Mouse (Mus musculus) heart, embryonic 15.5 days (tissue): ENCODE results near the gene Ino80d. TPM values are rescaled to one million over a fixed set of nuclear protein-coding genes. Genes with fewer than 3 reads are reported as not detected.

Source experiments
- ATAC-seq: fragments of 200-750 bp; cut with Nextera tagmentation; replicated peaks from 2 replicates; pipeline ENCODE4 v1.8.0; 2017; ENCODE audit warnings: low read depth, moderate TSS enrichment; ENCODE audit not compliant: insufficient number of reproducible peaks, insufficient read depth, low FRiP score
- H3K27ac ChIP-seq: fragments of 300-500 bp; sonication (generic); 2 replicates; pipeline ENCODE4 v1.5.1; 2015; ENCODE audit warnings: mild to moderate bottlenecking, inconsistent platforms
- H3K27me3 ChIP-seq: fragments of 300-500 bp; sonication (generic); 2 replicates; pipeline ENCODE4 v1.6.1; 2015; ENCODE audit warnings: inconsistent platforms
- H3K36me3 ChIP-seq: fragments of 300-500 bp; sonication (generic); 2 replicates; pipeline ENCODE4 v1.6.1; 2015; ENCODE audit warnings: mild to moderate bottlenecking, inconsistent platforms
- H3K4me1 ChIP-seq: fragments of 300-500 bp; sonication (generic); replicated peaks from 2 replicates; pipeline ENCODE4 v1.6.1; 2015; ENCODE audit warnings: inconsistent platforms
- H3K4me2 ChIP-seq: fragments of 300-500 bp; sonication (generic); 2 replicates; pipeline ENCODE4 v1.6.1; 2015; ENCODE audit warnings: inconsistent platforms, mild to moderate bottlenecking, moderate library complexity
- H3K4me3 ChIP-seq: fragments of 300-500 bp; sonication (generic); 2 replicates; pipeline ENCODE4 v1.5.1; 2015; ENCODE audit warnings: mild to moderate bottlenecking, inconsistent platforms
- H3K9ac ChIP-seq: fragments of 300-500 bp; sonication (generic); 2 replicates; pipeline ENCODE4 v1.6.1; 2015; ENCODE audit warnings: mild to moderate bottlenecking, inconsistent platforms
- H3K9me3 ChIP-seq: fragments of 300-500 bp; sonication (generic); replicated peaks from 2 replicates; pipeline ENCODE4 v1.6.1; 2016; ENCODE audit warnings: inconsistent platforms
- WGBS: fragments of 180-500 bp; shearing (Covaris S2); methylation state at CpG from one replicate; pipeline ENCODE4 v1.1.7; 2015; ENCODE audit warnings: mixed read lengths; 5-methylcytosine and 5-hydroxymethylcytosine counted together
- polyA plus RNA-seq: library from polyadenylated mRNA; unstranded; fragments of >200 nt; fragmentation: Nextera tagmentation; extraction: Ambion mirVana; gene quantifications from 2 replicates; pipeline ENCODE4 v1.2.1, GENCODE M21; 2015

Ino80d gene
- polyA plus RNA-seq, 1 experiment from 2014 or later = 7.1 TPM

DNA sequence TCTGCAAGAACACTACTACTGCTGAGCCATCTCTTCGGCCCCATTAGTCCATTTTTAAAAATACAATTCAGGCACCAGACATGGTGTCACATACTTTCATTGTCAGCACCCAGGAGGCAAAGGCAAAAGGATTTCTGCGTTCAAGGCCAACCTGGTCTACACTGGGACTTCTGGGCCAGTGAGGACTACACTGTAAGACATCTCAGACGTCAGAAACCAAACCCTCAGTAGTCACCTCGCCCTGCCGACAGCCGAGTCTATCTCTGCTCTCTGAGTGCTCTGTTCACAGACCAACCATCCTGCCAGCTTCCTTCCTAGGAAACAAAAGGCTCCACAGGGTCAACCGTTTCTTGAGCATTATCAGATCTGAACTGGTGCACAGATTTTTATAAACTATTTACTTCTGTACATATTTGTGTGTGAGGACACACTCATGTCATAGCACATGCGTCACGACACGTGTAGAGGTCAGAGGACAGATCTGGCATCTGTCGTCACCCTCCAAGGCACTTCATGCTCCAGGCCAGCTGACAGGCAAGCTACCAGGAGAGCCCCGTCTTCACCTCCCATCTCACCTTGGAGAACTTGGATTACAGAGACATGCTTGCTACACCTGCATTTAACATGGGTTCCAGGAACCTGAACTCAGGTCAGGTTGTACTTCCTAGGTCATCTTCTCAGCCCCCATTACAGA is 11.6 kb downstream of the Ino80d start:
- H3K4me1 ChIP-seq = peaks cover 18% of the 10 kb centered on the region
- H3K9ac ChIP-seq = no peak overlapping the region
- WGBS = 58% methylated on average over 12 of the region's 12 CpGs
- no peak for ATAC-seq
- 0 out of 2 replicates have a peak overlapping the region, but pooled peaks have one; percentile 17 for H3K27ac ChIP-seq
- no peak overlapping the region for H3K4me2 ChIP-seq
- H3K27me3 ChIP-seq = no peaks in the 10 kb centered on the region
- H3K9me3 ChIP-seq = no peaks in the 10 kb centered on the region
- no peak overlapping the region for H3K4me3 ChIP-seq
- H3K36me3 ChIP-seq = peaks cover 38% of the 10 kb centered on the region

DNA sequence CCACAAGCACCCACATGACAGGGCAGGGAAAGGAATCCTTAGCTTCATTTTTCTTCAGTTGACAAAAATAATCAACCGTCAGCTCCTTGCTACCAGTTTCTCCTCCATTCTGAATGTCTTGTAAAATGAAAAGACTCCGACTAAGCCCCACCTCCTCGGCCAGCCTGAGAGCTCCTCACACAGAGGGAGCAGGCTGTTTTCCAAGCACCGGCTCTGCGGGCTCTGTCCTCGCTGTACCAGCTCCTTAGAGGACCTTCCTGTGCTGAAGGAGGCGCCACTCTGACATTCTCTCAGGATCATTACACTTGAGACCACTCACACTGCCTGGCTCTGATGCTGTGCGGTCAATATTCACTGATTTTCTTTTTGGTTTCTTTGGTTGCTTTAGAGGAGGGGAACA is 14.3 kb downstream of the Ino80d start:
- WGBS = 88% methylated on average over 8 of the region's 8 CpGs
- H3K9ac ChIP-seq = no peak overlapping the region
- H3K9me3 ChIP-seq = no peaks in the 10 kb centered on the region
- H3K4me3 ChIP-seq = no peak overlapping the region
- H3K27ac ChIP-seq = no peak overlapping the region
- H3K36me3 ChIP-seq = peaks cover 38% of the 10 kb centered on the region
- peaks cover 10% of the 10 kb centered on the region for H3K4me1 ChIP-seq
- H3K4me2 ChIP-seq = no peak overlapping the region
- no peak for ATAC-seq
- H3K27me3 ChIP-seq = no peaks in the 10 kb centered on the region

DNA sequence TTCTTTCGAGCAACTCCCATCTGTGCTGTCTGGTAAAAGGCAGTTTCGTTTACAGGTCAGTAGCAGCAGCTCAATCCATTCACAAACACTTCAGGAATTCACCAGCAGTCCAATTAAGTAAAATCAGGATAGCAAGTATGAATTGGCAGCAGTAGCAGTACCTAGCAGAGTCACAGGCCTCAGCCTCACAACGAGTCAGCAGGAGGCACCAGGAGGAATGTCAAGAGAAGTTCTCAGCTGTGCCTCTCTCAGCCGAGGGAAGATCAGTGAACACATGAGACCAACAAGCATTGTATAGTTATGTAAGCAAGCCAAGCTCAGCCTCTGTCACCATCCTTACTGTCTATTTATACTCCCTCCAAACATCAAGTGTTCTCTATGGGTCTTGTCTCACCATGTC is 15.6 kb downstream of the Ino80d start:
- Histone ChIP-seq H3K9me3 (no peaks in the 10 kb centered on the region), H3K4me3 (no peak overlapping the region), H3K4me2 (no peak overlapping the region), H3K27me3 (no peaks in the 10 kb centered on the region), H3K36me3 (peaks cover 35% of the 10 kb centered on the region), H3K27ac (no peak overlapping the region), H3K4me1 (peaks cover 10% of the 10 kb centered on the region), H3K9ac (no peak overlapping the region)
- no peak for ATAC-seq
- 71% methylated on average over 4 of the region's 4 CpGs for WGBS

DNA sequence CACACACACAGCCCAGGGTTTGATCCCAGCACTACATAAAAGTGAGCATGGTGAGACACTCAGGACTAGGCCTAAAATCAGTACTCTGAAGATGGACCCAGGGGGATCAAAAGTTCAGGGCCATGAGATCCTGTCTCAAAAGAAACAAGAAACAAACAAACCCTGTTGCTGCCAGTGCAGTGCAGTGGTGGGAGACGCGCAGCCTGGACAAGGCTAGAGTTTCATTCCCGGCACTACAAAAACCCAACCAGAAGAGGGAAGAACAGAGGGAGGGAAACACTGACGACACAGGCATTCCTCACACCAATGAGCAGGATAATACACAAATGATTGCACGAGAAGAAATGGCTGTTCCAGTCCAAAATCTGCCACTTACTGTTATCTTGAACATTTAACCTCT is 18.4 kb downstream of the Ino80d start:
- no peak for ATAC-seq
- Histone ChIP-seq H3K4me2 (no peak overlapping the region), H3K27me3 (no peaks in the 10 kb centered on the region), H3K36me3 (peaks cover 42% of the 10 kb centered on the region), H3K4me1 (no peaks in the 10 kb centered on the region), H3K9ac (no peak overlapping the region), H3K4me3 (no peak overlapping the region), H3K9me3 (no peaks in the 10 kb centered on the region), H3K27ac (no peak overlapping the region)
- WGBS = 74% methylated on average over 5 of the region's 5 CpGs

DNA sequence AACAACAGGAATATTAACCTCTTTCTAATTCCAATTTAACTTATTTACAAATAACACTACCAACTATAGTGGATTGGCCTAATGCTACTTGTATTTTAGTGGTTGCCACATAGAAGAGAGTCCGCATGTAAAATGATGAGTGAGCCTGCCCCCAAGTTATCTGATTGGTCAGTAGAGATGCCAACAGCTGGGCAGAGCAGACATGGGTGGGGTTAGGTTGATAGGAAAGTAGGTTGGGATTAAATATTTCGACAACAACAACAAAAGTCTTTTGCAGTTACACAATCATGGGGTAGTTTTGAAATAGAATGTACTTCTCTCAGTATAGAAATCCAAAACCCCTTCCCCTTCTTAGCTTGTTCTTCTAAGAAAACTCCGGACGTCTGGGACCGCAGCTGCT is 24.7 kb downstream of the Ino80d start:
- Histone ChIP-seq H3K4me2 (no peak overlapping the region), H3K9me3 (no peaks in the 10 kb centered on the region), H3K9ac (no peak overlapping the region), H3K36me3 (peaks cover 63% of the 10 kb centered on the region), H3K27ac (no peak overlapping the region), H3K27me3 (no peaks in the 10 kb centered on the region), H3K4me1 (no peaks in the 10 kb centered on the region), H3K4me3 (no peak overlapping the region)
- 91% methylated on average over 5 of the region's 5 CpGs for WGBS
- no peak for ATAC-seq

DNA sequence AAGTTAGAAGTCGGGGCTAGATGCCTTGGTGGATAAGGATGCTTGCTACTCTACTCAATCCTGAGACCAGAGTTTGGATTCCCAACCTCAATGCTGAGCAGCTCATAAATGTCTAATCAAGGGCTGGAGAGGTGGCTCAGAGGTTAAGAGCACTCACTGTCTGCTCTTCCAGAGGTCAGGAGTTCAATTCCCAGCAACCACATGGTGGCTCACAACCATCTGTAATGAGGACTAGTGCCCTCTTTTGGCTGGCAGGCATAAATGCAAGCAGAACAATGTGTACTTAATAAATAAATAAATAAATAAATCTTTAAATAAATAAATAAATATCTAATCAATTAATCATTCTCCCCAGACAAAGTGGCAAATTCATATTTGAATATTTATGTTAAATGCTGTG is 25.9 kb downstream of the Ino80d start:
- H3K9ac ChIP-seq = no peak overlapping the region
- no peaks in the 10 kb centered on the region for H3K9me3 ChIP-seq
- no peak for ATAC-seq
- WGBS = 97% methylated on average over 1 of the region's 1 CpGs
- no peaks in the 10 kb centered on the region for H3K27me3 ChIP-seq
- no peak overlapping the region for H3K27ac ChIP-seq
- H3K4me3 ChIP-seq = no peak overlapping the region
- peaks cover 61% of the 10 kb centered on the region for H3K36me3 ChIP-seq
- H3K4me2 ChIP-seq = no peak overlapping the region
- no peaks in the 10 kb centered on the region for H3K4me1 ChIP-seq

DNA sequence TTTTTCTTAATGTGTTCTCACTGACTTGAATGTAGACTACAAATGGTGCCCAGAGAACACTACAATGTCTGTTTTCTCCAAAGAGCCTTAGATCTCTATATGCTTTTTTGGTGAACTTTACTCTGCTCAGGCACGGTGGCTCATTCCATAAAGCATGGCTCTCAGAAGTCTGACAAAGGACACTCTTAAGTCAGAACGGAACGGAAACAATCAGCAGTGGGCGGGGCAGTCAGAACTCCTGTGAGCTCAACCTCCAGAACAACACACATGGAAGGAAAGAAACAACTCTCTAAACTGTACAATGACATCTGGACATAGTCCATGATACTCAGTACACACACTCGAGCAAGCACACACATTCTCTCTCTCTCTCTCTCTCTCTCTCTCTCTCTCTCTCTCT is 34.2 kb downstream of the Ino80d start:
- 57% methylated on average over 5 of the region's 5 CpGs for WGBS
- Histone ChIP-seq H3K4me2 (no peak overlapping the region), H3K4me1 (0 out of 2 replicates have a peak, but pooled peaks cover 2% of the 10 kb centered on the region), H3K27ac (no peak overlapping the region), H3K9me3 (no peaks in the 10 kb centered on the region), H3K27me3 (no peaks in the 10 kb centered on the region), H3K9ac (no peak overlapping the region), H3K36me3 (peaks cover 24% of the 10 kb centered on the region), H3K4me3 (no peak overlapping the region)
- ATAC-seq = no peak

DNA sequence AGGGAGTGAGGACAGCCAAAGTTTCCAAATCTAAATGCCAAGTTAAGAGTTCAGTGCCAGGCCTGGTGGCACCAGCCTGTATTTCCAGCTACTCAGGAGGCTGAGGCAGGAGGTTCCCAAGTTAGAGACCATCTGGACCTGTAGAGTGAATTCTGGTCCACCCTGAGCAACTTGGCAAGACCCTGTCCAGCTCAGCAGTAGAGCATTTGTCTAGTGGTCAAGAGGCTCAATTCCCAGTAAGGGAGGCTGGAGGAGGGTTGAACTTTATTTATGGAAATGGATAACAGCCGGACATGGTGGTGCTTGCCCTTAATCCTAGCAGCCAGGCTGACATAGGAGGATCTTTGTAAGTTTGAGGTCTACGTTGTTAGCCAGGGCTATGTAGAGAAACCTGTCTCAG is 38.1 kb downstream of the Ino80d start:
- Histone ChIP-seq H3K4me3 (no peak overlapping the region), H3K4me2 (no peak overlapping the region), H3K36me3 (peaks cover 53% of the 10 kb centered on the region), H3K27me3 (no peaks in the 10 kb centered on the region), H3K27ac (no peak overlapping the region), H3K9ac (no peak overlapping the region), H3K4me1 (0 out of 2 replicates have a peak, but pooled peaks cover 2% of the 10 kb centered on the region), H3K9me3 (no peaks in the 10 kb centered on the region)
- 70% methylated on average over 2 of the region's 2 CpGs for WGBS
- no peak for ATAC-seq

DNA sequence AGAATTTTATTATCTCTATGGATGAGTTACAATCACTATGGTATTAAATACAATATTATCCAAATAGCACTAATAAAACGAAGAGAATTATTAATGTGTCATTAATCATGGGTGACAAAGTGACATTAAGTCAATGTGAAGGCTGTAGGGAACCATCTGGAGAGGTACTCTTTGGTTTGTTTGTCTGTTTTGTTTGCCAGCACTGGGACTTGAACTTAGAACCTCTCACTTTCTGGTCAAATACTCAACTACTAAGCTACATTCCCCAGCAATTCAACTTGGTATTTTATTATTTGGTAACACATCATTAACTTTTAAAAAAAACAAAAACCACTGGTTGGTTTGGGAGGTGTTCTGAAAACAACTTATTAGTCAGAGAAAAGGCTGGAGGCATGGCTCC is 43.1 kb downstream of the Ino80d start:
- no peak overlapping the region for H3K27ac ChIP-seq
- peaks cover 76% of the 10 kb centered on the region for H3K36me3 ChIP-seq
- no peak overlapping the region for H3K9ac ChIP-seq
- ATAC-seq = no peak
- 92% methylated on average over 1 of the region's 1 CpGs for WGBS
- no peaks in the 10 kb centered on the region for H3K9me3 ChIP-seq
- H3K4me3 ChIP-seq = no peak overlapping the region
- H3K4me2 ChIP-seq = no peak overlapping the region
- no peaks in the 10 kb centered on the region for H3K27me3 ChIP-seq
- no peaks in the 10 kb centered on the region for H3K4me1 ChIP-seq

DNA sequence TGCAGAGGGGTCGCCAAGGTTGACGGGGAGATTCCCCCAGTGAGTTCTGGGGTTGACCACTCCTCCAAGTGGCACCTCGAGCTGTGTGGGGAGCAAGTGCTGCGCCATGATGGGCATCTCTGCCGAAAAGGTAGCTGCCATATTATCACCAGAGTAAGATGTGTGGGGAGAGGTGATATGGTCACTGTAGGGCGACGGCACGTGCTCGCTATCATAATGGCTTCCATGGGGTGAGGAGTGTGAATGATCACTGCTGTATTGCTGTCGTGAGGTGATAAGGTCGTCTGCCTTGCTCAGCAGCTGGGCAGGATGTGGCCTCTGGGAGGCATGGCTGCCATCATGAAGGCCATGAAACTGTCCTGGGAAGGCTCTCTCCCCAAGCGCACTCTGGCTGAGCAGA is 56.1 kb downstream of the Ino80d start:
- H3K4me3 ChIP-seq = no peak overlapping the region
- 70% methylated on average over 12 of the region's 12 CpGs for WGBS
- H3K27me3 ChIP-seq = no peaks in the 10 kb centered on the region
- H3K4me2 ChIP-seq = no peak overlapping the region
- peaks cover 4% of the 10 kb centered on the region for H3K4me1 ChIP-seq
- peaks cover 58% of the 10 kb centered on the region for H3K36me3 ChIP-seq
- no peak for ATAC-seq
- H3K9me3 ChIP-seq = no peaks in the 10 kb centered on the region
- no peak overlapping the region for H3K27ac ChIP-seq
- H3K9ac ChIP-seq = no peak overlapping the region

DNA sequence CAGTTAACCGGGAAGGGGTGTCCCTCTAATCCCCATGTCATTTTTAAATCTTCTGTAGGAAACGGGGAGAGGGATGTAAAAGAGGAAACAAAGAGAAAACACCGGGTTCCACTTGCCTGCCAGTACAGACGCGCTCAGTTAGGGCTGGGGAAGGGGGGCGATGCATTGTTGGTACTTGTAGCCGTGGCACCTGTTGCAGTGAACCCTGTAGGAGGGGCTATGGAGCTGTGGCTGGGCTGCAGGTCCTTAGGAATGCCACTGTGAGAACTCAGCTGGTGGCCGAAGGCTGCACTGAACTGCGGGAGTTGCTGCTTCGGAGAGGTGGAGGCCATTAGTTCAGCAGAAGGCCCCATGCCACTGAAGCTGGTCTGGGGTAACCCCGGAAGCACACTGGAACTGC is 56.6 kb downstream of the Ino80d start:
- Histone ChIP-seq H3K27ac (no peak overlapping the region), H3K9me3 (no peaks in the 10 kb centered on the region), H3K4me3 (no peak overlapping the region), H3K9ac (no peak overlapping the region), H3K36me3 (peaks cover 53% of the 10 kb centered on the region), H3K4me2 (no peak overlapping the region), H3K27me3 (no peaks in the 10 kb centered on the region), H3K4me1 (peaks cover 9% of the 10 kb centered on the region)
- no peak for ATAC-seq
- WGBS = 91% methylated on average over 11 of the region's 11 CpGs

DNA sequence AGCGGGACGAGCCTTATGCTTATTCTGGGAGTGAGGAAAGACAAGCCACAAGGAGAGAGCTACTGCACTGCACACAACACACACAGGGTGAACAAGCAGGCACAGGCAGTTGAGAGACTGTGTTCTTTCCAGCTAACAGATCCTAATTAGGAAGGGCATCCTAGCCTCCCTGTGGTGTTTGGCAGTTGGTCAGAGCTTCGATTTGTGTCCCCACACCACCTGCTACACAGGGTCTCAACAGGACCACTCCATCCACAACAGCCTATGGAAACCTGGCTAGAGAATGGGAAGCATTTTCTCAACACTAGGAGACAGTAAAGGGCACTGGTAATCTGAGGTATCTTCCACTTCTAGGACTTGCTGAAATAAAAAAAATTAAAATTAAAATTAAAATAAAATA is 57.1 kb downstream of the Ino80d start:
- H3K27ac ChIP-seq = no peak overlapping the region
- no peak for ATAC-seq
- no peaks in the 10 kb centered on the region for H3K9me3 ChIP-seq
- H3K9ac ChIP-seq = no peak overlapping the region
- no peak overlapping the region for H3K4me2 ChIP-seq
- WGBS = 79% methylated on average over 3 of the region's 3 CpGs
- H3K27me3 ChIP-seq = no peaks in the 10 kb centered on the region
- H3K4me3 ChIP-seq = no peak overlapping the region
- peaks cover 49% of the 10 kb centered on the region for H3K36me3 ChIP-seq
- H3K4me1 ChIP-seq = peaks cover 11% of the 10 kb centered on the region
